Mouse (Mus musculus) ES-E14 (cell line): ENCODE data around the gene Rnf111. TPM values are rescaled to one million over a fixed set of nuclear protein-coding genes. Genes with fewer than 3 reads are reported as not detected.

Experiments
- DNase-seq: peaks from one replicate; pipeline ENCODE4 v3.0.0-alpha.2; 2013; ENCODE audit warnings: low read depth, low spot score
- H3K27ac ChIP-seq: 2 replicates; pipeline ENCODE4 v1.5.1; 2012; ENCODE audit warnings: low read depth, mild to moderate bottlenecking, low read length, moderate library complexity, mixed read lengths; ENCODE audit not compliant: poor library complexity, insufficient read depth, severe bottlenecking
- H3K36me3 ChIP-seq: 2 replicates; pipeline ENCODE4 v1.6.1; 2012; ENCODE audit warnings: mild to moderate bottlenecking, low read length, moderate library complexity, mixed read lengths; ENCODE audit not compliant: control insufficient read depth, poor library complexity, insufficient read depth, severe bottlenecking
- H3K4me1 ChIP-seq, 2 experiments: fragments of 150-350 bp in 1 of 2; sonication (generic) in 1 of 2; 2 replicates each; pipeline ENCODE4 v1.6.1; 2012; ENCODE audit warnings: low read length in 2 of 2, mild to moderate bottlenecking in 1 of 2, mixed read lengths in 1 of 2; ENCODE audit not compliant: control insufficient read depth in 2 of 2, insufficient read depth in 2 of 2, poor library complexity in 1 of 2
- H3K4me3 ChIP-seq, 2 experiments: fragments of 150-350 bp in 1 of 2; sonication (generic) in 1 of 2; 2 replicates each; pipeline ENCODE4 v1.5.1; 2012; ENCODE audit warnings: low read length in 2 of 2, low read depth in 1 of 2, mild to moderate bottlenecking in 1 of 2, mixed read lengths in 1 of 2; ENCODE audit not compliant: insufficient read depth in 1 of 2, poor library complexity in 1 of 2, severe bottlenecking in 1 of 2
- H3K9ac ChIP-seq: 2 replicates; pipeline ENCODE4 v1.6.1; 2012; ENCODE audit warnings: low read depth, mild to moderate bottlenecking, low read length, mixed read lengths; ENCODE audit not compliant: poor library complexity, insufficient read depth, severe bottlenecking
- H3K9me3 ChIP-seq: fragments of 150-350 bp; sonication (generic); 2 replicates; pipeline ENCODE4 v1.6.1; 2012; ENCODE audit warnings: low read depth, mild to moderate bottlenecking, low read length; ENCODE audit not compliant: control insufficient read depth, insufficient read depth
- CHD2 ChIP-seq: IDR thresholded peaks from 2 replicates; pipeline ENCODE4 v1.6.1; 2014; ENCODE audit warnings: mild to moderate bottlenecking, low read depth, low read length, inconsistent platforms
- HCFC1 ChIP-seq: IDR thresholded peaks from 2 replicates; pipeline ENCODE4 v1.6.1; 2012; ENCODE audit warnings: low read length, inconsistent platforms, borderline replicate concordance; ENCODE audit not compliant: insufficient read depth
- MAFK ChIP-seq: IDR thresholded peaks from 2 replicates; pipeline ENCODE4 v1.6.1; 2014; ENCODE audit warnings: mild to moderate bottlenecking, low read depth, low read length, inconsistent platforms; ENCODE audit not compliant: insufficient read depth
- ZC3H11A ChIP-seq: IDR thresholded peaks from 2 replicates; pipeline ENCODE4 v1.6.1; 2012; ENCODE audit warnings: low read depth, mild to moderate bottlenecking, inconsistent platforms, low read length, borderline replicate concordance
- ZNF384 ChIP-seq: IDR thresholded peaks from 2 replicates; pipeline ENCODE4 v1.6.1; 2012; ENCODE audit warnings: low read depth, low read length, inconsistent platforms
- in situ Hi-C, 2 experiments: fragments of 600-800 bp; cut with MboI; formaldehyde crosslinking; loops; one replicate each; pipeline ENCODE4 v1.15.1; 2025; ENCODE audit warnings: low sequenced_read_pairs in 2 of 2, inconsistent platforms in 1 of 2; ENCODE audit not compliant: unreplicated experiment in 2 of 2
- total RNA-seq: library from RNA; depleted of rRNA; stranded (reverse); fragments of 300-350 nt; gene quantifications from 2 replicates; pipeline ENCODE4 v1.2.3, GENCODE M21; 2012

Gene Rnf111
- total RNA-seq, 1 experiment = 24.3 TPM

DNA sequence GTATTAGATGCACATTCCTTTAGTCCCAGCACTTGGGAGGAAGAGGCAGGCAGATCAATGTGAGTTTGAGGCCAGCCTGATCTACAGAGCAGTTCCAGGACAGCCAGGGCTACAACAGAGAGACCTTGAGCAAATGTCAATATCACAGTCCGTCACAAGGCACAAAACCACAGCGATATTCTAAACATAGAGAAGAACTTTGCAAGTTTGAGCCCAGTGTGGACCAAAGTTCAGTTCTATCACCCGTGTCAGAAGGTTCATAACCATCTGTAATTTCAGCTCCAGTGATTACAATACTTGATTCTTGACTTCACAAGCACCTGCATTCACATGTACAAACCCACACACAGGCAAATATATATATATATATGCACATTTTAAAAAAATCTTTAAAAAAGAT lies 17.1 kb upstream of the Rnf111 start:
- Histone ChIP-seq H3K4me1 (no peaks in the 10 kb centered on the region), H3K4me3 (no peak overlapping the region), H3K9me3 (no peaks in the 10 kb centered on the region), H3K27ac (no peak overlapping the region), H3K9ac (no peak overlapping the region), H3K36me3 (no peaks in the 10 kb centered on the region)
- TF ChIP-seq CHD2 (no peak), HCFC1 (no peak)
- in situ Hi-C loops = loop anchor here in 1 of 2 experiments (10.0 kb wide), 1 partner anchor 106 kb away; no protein-coding TSS in a partner anchor
- no peak for DNase-seq

DNA sequence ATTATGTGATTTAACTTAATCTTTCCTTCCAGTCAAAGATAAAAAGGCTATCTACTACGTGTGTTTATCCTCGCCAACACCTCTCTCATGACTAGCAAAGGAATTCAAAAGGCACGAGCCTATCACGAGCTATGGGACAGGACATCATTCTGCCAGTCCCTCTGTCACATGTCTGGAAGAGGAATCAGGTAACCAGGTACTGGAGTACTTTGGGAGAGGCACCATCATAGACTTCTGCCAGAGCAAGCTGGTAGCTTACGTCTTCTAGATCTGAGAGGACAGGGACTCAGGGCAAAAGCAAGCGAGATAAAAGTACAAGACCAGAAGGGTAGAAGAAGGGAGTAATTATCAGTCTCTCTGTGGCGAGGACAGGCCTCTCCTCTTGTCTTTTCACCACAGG lies 8.2 kb upstream of the Rnf111 start:
- in situ Hi-C loops = no loop called here
- TF ChIP-seq MAFK (no peak), HCFC1 (no peak), ZC3H11A (no peak)
- H3K9me3 ChIP-seq = no peaks in the 10 kb centered on the region
- no peak overlapping the region for H3K4me3 ChIP-seq
- H3K4me1 ChIP-seq = peaks cover 0 to 2% of the 10 kb centered on the region in 2 experiments; a peak in 1 of 4 replicates
- no peak for DNase-seq
- no peak overlapping the region for H3K9ac ChIP-seq
- H3K27ac ChIP-seq = no peak overlapping the region
- H3K36me3 ChIP-seq = no peaks in the 10 kb centered on the region

DNA sequence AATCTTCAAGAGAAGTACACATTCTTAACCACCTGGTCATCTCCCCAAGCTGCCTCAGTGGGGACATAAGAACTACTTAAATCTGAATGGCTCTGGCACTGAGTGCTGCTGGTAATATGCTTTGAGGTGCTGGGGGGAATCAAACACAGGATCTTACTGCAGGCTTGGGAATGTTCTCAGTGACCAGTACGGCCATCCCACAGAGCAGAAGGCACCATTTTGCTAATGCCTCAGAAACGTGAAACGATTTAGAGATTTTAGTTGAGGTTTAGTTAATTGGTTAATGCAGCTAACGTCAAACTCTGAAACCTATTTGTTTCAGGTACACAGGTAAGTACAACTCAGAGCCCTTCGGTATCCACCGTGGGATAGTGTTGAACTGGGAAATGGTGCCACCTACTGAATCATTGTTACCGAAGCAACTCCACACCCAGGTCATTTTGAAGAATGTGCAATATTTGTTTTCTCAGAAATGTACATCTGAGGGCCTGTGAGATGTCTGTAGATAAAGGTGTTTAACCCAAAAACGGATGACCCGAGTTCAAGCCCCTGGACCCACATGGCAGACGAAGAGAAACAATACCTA lies 7.6 kb upstream of the Rnf111 start:
- TF ChIP-seq ZNF384 = no peak
- TF ChIP-seq HCFC1 = no peak
- TF ChIP-seq MAFK = no peak
- no peak for TF ChIP-seq CHD2
- no peak for TF ChIP-seq ZC3H11A
- H3K36me3 ChIP-seq = no peaks in the 10 kb centered on the region
- DNase-seq = no peak
- no peak overlapping the region for H3K9ac ChIP-seq
- no peak overlapping the region for H3K27ac ChIP-seq
- in situ Hi-C loops = no loop called here
- H3K9me3 ChIP-seq = no peaks in the 10 kb centered on the region
- H3K4me3 ChIP-seq = no peak overlapping the region
- H3K4me1 ChIP-seq = peaks cover 0 to 2% of the 10 kb centered on the region in 2 experiments; a peak in 1 of 4 replicates

DNA sequence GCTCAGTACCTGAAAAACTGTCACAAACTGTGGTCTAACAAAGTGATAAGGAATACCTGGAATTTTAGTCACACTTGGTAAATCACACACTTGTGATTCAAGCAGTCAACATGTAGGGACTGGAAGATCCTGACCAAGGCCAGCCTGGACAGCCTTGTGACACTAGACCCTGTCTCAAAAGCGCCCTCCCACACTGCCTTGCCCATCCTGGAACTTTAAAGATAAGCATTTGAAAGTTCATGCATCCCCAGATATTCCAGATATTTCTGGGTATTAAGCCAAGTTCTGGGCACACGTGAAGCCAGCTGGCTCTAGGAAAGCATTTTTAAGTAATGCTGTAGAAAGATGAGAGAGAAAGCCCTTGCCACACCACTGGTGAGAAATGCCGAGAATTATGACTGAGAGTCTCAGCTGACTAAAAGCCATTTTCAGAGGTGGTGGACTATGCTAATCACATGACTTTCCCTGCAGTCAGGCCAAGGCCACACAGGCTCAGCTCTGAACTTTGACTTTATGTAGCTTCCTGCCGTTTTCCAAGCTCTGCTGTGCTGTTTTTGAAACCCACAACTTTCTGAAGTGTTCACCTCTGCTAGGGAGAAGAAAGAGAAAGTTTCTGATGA lies 6.5 kb upstream of the Rnf111 start:
- no peak for DNase-seq
- no peaks in the 10 kb centered on the region for H3K9me3 ChIP-seq
- H3K4me3 ChIP-seq = no peak overlapping the region
- in situ Hi-C loops = no loop called here
- no peaks in the 10 kb centered on the region for H3K36me3 ChIP-seq
- peaks cover 0 to 2% of the 10 kb centered on the region in 2 experiments; a peak in 1 of 4 replicates for H3K4me1 ChIP-seq
- TF ChIP-seq ZC3H11A (no peak), CHD2 (no peak), ZNF384 (no peak), MAFK (no peak), HCFC1 (no peak)
- H3K27ac ChIP-seq = no peak overlapping the region
- no peak overlapping the region for H3K9ac ChIP-seq

DNA sequence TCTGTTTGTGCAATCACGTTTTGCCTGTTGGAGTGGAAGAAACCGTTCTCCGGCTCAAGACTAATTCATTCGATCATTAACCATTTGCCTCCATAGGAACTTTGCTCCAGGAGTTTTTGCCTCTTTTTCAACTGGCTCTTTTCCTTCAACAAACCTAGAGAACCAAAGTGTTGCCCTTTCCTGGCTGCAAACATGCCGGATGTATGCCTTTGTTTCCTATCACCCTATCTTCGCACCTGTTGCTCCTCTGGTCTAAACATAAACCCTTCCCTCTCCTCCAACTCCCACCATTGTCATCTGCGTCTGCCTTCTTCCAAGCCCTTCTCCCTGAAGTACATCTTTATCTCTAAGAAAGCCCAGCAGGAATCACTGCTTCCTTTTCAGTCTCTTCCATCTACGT lies 3.3 kb upstream of the Rnf111 start:
- H3K4me3 ChIP-seq = no peak overlapping the region
- TF ChIP-seq ZNF384 (no peak), CHD2 (no peak), MAFK (no peak), HCFC1 (no peak), ZC3H11A (no peak)
- no peaks in the 10 kb centered on the region for H3K9me3 ChIP-seq
- H3K36me3 ChIP-seq = no peaks in the 10 kb centered on the region
- H3K27ac ChIP-seq = no peak overlapping the region
- in situ Hi-C loops = no loop called here
- H3K9ac ChIP-seq = no peak overlapping the region
- peaks cover 2% of the 10 kb centered on the region in 2 experiments; a peak in 1 of 4 replicates for H3K4me1 ChIP-seq
- DNase-seq = no peak
